Mouse (Mus musculus): Measurements from ENCODE around the gene Kalrn. TPM values are rescaled to one million over a fixed set of nuclear protein-coding genes. Genes with fewer than 3 reads are reported as not detected.

The Kalrn gene
- total RNA-seq, 1 experiment from 2014 or later = 8.2 TPM

- DNase-seq = no peak
Measured at GRCm38 (mm10) chr16:34260971-34261924, 312.1 kb downstream of the Kalrn start.

GRCm38 (mm10) chr16:34254646-34255022, 318.7 kb downstream of the Kalrn start:
- no peak for DNase-seq

GRCm38 (mm10) chr16:34254002-34254645, 319.2 kb downstream of the Kalrn start:
- no peak for DNase-seq

- no peak for DNase-seq
Measured at GRCm38 (mm10) chr16:34252670-34253069, 320.7 kb downstream of the Kalrn start.

- no peak for DNase-seq
Measured at GRCm38 (mm10) chr16:34248256-34248655, 325.1 kb downstream of the Kalrn start.

- no peak for DNase-seq
Measured at GRCm38 (mm10) chr16:34241936-34242729, 331.2 kb downstream of the Kalrn start.

- DNase-seq = no peak
Measured at GRCm38 (mm10) chr16:34239618-34240017, 333.7 kb downstream of the Kalrn start.

GRCm38 (mm10) chr16:34236898-34237611, 336.3 kb downstream of the Kalrn start:
- DNase-seq = no peak

GRCm38 (mm10) chr16:34235086-34235485, 338.2 kb downstream of the Kalrn start:
- DNase-seq = no peak

GRCm38 (mm10) chr16:34231952-34232351, 341.4 kb downstream of the Kalrn start:
- DNase-seq = no peak

- no peak for DNase-seq
Measured at GRCm38 (mm10) chr16:34231146-34231545, 342.2 kb downstream of the Kalrn start.

GRCm38 (mm10) chr16:34229350-34229749, 344.0 kb downstream of the Kalrn start:
- no peak for DNase-seq

GRCm38 (mm10) chr16:34228661-34229060, 344.7 kb downstream of the Kalrn start:
- no peak for DNase-seq

GRCm38 (mm10) chr16:34212160-34212559, 361.2 kb downstream of the Kalrn start:
- DNase-seq = no peak

GRCm38 (mm10) chr16:34211243-34211642, 362.1 kb downstream of the Kalrn start:
- no peak for DNase-seq

GRCm38 (mm10) chr16:34208748-34209147, 364.6 kb downstream of the Kalrn start:
- no peak for DNase-seq

- DNase-seq = no peak
Measured at GRCm38 (mm10) chr16:34207972-34208371, 365.4 kb downstream of the Kalrn start.

- DNase-seq = no peak
Measured at GRCm38 (mm10) chr16:34204527-34205139, 368.7 kb downstream of the Kalrn start.

GRCm38 (mm10) chr16:34199543-34199942, 373.8 kb downstream of the Kalrn start:
- no peak for DNase-seq

GRCm38 (mm10) chr16:34192959-34193842, 380.1 kb downstream of the Kalrn start:
- no peak for DNase-seq

Measured in adrenal gland, postnatal 25 days (tissue).